Mouse (Mus musculus) heart, postnatal 0 days (tissue): ENCODE results near the gene Eef1akmt2. TPM values are rescaled to one million over a fixed set of nuclear protein-coding genes. Genes with fewer than 3 reads are reported as not detected.

Source experiments
- ATAC-seq: fragments of 200-750 bp; cut with Nextera tagmentation; 2 replicates; pipeline ENCODE4 v1.8.0; 2017; ENCODE audit warnings: low read depth, moderate number of reproducible peaks, moderate library complexity; ENCODE audit not compliant: insufficient read depth
- DNase-seq: peaks from one replicate; pipeline ENCODE4 v3.0.0-alpha.2; 2016; ENCODE audit warnings: low spot score
- H3K27ac ChIP-seq: fragments of 300-500 bp; sonication (generic); 2 replicates; pipeline ENCODE4 v1.5.1; 2014; ENCODE audit warnings: low read depth, mild to moderate bottlenecking
- H3K27me3 ChIP-seq: fragments of 300-500 bp; sonication (generic); 2 replicates; pipeline ENCODE4 v1.6.1; 2014; ENCODE audit warnings: low read length, mixed read lengths; ENCODE audit not compliant: control insufficient read depth, insufficient read depth
- H3K36me3 ChIP-seq: fragments of 300-500 bp; sonication (generic); replicated peaks from 2 replicates; pipeline ENCODE4 v1.6.1; 2014; ENCODE audit warnings: low read length, mixed read lengths; ENCODE audit not compliant: control insufficient read depth, insufficient read depth
- H3K4me1 ChIP-seq: fragments of 300-500 bp; sonication (generic); 2 replicates; pipeline ENCODE4 v1.6.1; 2014; ENCODE audit warnings: antibody characterized with exemption; ENCODE audit not compliant: control insufficient read depth, insufficient read depth
- H3K4me2 ChIP-seq: fragments of 300-500 bp; sonication (generic); 2 replicates; pipeline ENCODE4 v1.6.1; 2014; ENCODE audit warnings: low read depth, mild to moderate bottlenecking, low read length, moderate library complexity
- H3K4me3 ChIP-seq: fragments of 300-500 bp; sonication (generic); 2 replicates; pipeline ENCODE4 v1.5.1; 2014; ENCODE audit warnings: low read depth, low read length
- H3K9ac ChIP-seq: fragments of 300-500 bp; sonication (generic); replicated peaks from 2 replicates; pipeline ENCODE4 v1.6.1; 2014; ENCODE audit warnings: low read depth, low read length, mixed read lengths
- H3K9me3 ChIP-seq: fragments of 300-500 bp; sonication (generic); replicated peaks from 2 replicates; pipeline ENCODE4 v1.6.1; 2016; ENCODE audit warnings: low read length; ENCODE audit not compliant: control insufficient read depth
- CTCF ChIP-seq: IDR thresholded peaks from 2 replicates; pipeline ENCODE4 v1.5.1; 2016; ENCODE audit warnings: antibody characterized with exemption, control low read depth, low read depth
- EP300 ChIP-seq: IDR thresholded peaks from 2 replicates; pipeline ENCODE4 v1.6.1; 2016; ENCODE audit warnings: antibody characterized with exemption, low read depth
- WGBS: fragments of 180-500 bp; shearing (Covaris S2); extraction: QIAGEN DNeasy Blood & Tissue Kit; methylation state at CpG from one replicate; pipeline ENCODE4 v1.1.7; 2014; 5-methylcytosine and 5-hydroxymethylcytosine counted together
- polyA plus RNA-seq: library from polyadenylated mRNA; unstranded; fragments of >200 nt; fragmentation: Nextera tagmentation; extraction: Ambion mirVana; gene quantifications from 2 replicates; pipeline ENCODE4 v1.2.1, GENCODE M21; 2015
- total RNA-seq: library from RNA; depleted of rRNA; stranded (reverse); fragments of >200 nt; gene quantifications from 2 replicates; pipeline ENCODE4 v1.2.3, GENCODE M21; 2014; ENCODE audit warnings: low replicate concordance

Eef1akmt2 gene
- total and polyA plus RNA-seq, 2 experiments from 2014 or later: 21.1 to 29.2 TPM

DNA sequence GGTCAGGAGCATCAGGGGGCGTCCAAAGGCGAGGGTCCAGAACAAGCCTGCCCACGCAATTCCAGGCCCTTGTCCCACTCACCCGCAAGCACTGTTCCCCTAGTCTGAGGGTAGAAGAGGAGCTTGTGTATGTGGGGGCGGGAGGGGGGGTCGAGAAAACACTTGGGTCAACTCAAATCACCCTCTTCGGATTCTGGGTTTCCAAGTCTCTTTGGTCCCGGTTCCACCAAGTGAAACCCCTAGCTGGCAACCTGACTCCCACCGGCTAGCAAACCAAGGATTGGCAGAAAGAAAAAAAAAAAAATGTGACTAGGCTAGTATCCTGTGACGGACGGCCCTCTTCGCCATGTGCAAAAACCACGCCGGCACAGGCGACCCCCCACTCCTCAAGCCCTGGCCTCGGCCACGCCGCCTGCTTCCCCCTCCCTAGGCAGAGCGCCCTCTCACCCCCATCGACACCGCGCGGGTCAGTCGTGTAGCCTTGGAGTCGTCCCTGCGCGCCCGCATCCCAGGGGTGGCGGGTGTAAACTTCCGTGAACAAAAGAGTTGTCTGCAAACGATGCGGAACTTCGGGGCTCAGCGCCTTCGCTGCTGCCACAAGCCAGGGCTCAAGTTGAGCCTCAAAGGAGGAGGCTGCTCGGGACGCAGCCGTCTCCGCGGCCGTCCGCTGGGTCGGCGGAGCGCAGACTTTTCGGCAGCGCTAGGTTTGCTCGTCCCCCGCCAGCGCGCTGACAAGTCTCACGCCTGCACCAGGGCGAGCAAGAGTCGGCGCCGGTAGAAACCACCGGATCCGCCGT lies 39.7 kb downstream of the Eef1akmt2 start:
- peak overlapping the region; percentile 98 for H3K27ac ChIP-seq
- H3K9me3 ChIP-seq: no peaks in the 10 kb centered on the region
- H3K4me2 ChIP-seq: peak overlapping the region; percentile 95
- DNase-seq (peak; percentile 30), ATAC-seq (peak; percentile 40)
- H3K9ac ChIP-seq: peak overlapping the region; percentile 92
- TF ChIP-seq EP300: 0 out of 2 replicates have a peak, but pooled peaks have one; percentile 22
- 0 out of 2 replicates have a peak, but pooled peaks have one; percentile 1 for TF ChIP-seq CTCF
- H3K36me3 ChIP-seq: no peaks in the 10 kb centered on the region
- under 1% methylated on average over 59 of the region's 59 CpGs for WGBS
- H3K4me1 ChIP-seq: peaks cover 34% of the 10 kb centered on the region
- H3K27me3 ChIP-seq: no peaks in the 10 kb centered on the region
- H3K4me3 ChIP-seq: peak overlapping the region; percentile 92

DNA sequence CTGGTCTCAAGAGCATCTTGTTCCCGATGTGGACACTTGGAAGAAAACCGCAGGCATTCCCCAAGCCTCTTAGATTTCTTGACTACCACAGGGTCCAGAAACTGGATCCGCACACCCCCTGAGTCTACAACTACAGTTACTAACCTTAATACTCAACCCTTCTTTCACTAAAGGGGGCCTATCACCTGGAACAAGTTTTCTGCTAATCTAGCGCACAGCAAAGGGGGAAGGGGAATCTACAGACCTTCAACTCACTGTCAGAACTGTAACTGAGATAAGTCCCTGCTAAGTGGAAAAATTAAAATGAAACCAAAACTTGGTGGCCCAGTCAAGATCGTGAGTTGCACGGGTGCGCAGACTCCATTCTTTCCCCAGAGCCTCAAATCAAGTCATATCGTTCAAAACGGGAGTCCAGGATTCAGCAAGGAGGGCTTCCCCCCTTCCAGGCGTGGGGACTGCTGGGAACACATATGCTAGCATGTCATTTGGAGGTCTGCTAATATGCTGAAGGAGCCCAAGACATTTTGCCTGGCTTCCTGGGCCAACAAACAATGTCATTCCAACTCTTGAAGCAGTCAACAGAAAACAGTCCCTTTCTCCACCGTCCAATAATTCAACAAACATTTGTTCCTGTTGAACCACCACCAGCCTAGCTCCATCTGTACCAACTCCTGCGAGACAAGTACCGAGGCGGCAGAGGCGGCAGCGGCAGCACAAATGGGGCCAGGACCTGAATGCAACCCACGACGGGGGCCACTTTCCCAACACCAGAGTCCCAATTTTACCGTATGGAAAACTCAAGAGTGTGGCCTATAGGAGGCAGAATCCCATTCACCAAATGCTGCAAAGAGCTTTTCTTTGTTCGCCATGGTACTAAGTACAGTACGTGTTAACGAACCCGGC lies 40.5 kb downstream of the Eef1akmt2 start:
- peak; percentile 40 for DNase-seq
- Histone ChIP-seq H3K27me3 (no peaks in the 10 kb centered on the region), H3K36me3 (no peaks in the 10 kb centered on the region), H3K9me3 (no peaks in the 10 kb centered on the region), H3K4me1 (peaks cover 42% of the 10 kb centered on the region), H3K4me3 (peak overlapping the region; percentile 92), H3K9ac (peak overlapping the region; percentile 92), H3K27ac (peak overlapping the region; percentile 98), H3K4me2 (peak overlapping the region; percentile 95)
- peak; percentile 21; the same call in 1 of the 2 replicates for TF ChIP-seq CTCF
- no peak for TF ChIP-seq EP300
- ATAC-seq: no peak
- WGBS: 10% methylated on average over 23 of the region's 23 CpGs

DNA sequence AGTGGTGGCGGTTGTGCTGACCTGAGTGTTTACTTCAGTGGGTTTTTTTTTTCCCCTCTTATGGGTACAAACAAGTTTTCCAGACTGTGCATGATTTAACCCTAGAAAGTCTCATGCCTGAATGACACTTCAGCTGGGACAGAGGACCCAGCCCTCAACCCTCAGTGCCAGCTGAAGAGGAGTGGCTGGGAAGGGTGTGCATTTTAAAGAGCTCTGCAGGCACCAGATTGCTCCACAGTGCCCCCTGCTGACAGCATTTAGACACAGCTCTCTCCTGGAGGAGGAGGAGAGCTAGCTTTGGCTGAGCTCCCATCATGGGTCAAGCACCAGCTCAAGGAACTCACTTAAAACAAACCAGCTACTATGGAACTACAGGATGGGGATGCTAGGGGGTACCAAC lies 41.6 kb downstream of the Eef1akmt2 start:
- H3K36me3 ChIP-seq: no peaks in the 10 kb centered on the region
- peaks cover 52% of the 10 kb centered on the region for H3K4me1 ChIP-seq
- H3K27me3 ChIP-seq: no peaks in the 10 kb centered on the region
- no peaks in the 10 kb centered on the region for H3K9me3 ChIP-seq
- H3K9ac ChIP-seq: no peak overlapping the region
- TF ChIP-seq EP300 (no peak), CTCF (peak; percentile 95)
- peak; percentile 43; the same call in 1 of the 2 replicates for ATAC-seq
- WGBS: 91% methylated on average over 1 of the region's 1 CpGs
- peak overlapping the region; percentile 98; the same call in 1 of the 2 replicates for H3K27ac ChIP-seq
- H3K4me2 ChIP-seq: peak overlapping the region; percentile 95; the same call in 1 of the 2 replicates
- peak; percentile 90 for DNase-seq
- H3K4me3 ChIP-seq: 0 out of 2 replicates have a peak overlapping the region, but pooled peaks have one; percentile 92

DNA sequence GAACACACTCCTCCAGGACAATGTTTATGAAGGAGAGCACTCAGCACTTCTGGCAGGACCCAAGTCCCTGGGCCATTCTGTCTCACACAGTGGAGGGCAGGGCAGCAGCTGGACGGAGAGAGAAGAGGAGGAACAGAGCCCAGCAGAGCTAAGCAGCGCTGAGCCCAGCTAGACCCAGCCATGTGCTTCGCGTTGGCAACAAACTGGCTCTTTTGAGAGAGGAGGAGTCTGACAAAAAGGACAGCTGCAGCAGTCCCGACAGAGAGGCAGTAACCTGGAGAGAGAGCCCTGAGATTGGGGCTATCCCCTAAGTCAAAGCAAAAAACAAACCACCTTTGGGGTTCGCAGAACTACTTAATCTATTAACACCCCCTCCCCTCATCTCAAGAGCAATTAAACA lies 42.1 kb downstream of the Eef1akmt2 start:
- TF ChIP-seq EP300: no peak
- no peak for TF ChIP-seq CTCF
- Histone ChIP-seq H3K4me1 (peaks cover 57% of the 10 kb centered on the region), H3K9ac (no peak overlapping the region), H3K9me3 (no peaks in the 10 kb centered on the region), H3K27ac (peak overlapping the region; percentile 5; the same call in 1 of the 2 replicates), H3K4me3 (no peak overlapping the region), H3K36me3 (no peaks in the 10 kb centered on the region), H3K27me3 (no peaks in the 10 kb centered on the region), H3K4me2 (0 out of 2 replicates have a peak overlapping the region, but pooled peaks have one; percentile 95)
- ATAC-seq (no peak), DNase-seq (peak; percentile 29)
- 29% methylated on average over 6 of the region's 6 CpGs for WGBS

DNA sequence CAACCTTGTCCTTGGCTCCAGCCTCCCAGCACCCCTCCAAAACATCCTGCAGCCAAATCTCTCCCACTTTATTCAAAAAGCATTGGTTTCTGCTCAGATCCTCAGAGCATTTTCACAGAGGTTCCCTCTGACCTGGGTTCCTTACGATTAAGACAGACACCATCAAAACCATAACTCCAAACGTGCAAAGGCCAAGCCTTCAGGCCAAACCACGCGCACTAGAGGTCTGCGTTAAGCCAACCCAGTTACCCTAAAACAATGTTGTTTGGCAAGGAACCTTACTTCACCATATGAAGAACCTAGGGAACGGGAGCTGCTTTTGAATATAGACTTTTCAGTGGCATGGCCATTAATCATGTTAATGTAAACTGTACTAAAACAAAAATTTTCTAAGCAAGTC lies 42.8 kb downstream of the Eef1akmt2 start:
- peaks cover 59% of the 10 kb centered on the region for H3K4me1 ChIP-seq
- no peak overlapping the region for H3K4me3 ChIP-seq
- H3K27ac ChIP-seq: 0 out of 2 replicates have a peak overlapping the region, but pooled peaks have one; percentile 74
- no peaks in the 10 kb centered on the region for H3K9me3 ChIP-seq
- no peaks in the 10 kb centered on the region for H3K36me3 ChIP-seq
- peak overlapping the region; percentile 4 for H3K4me2 ChIP-seq
- no peak for DNase-seq
- WGBS: 70% methylated on average over 6 of the region's 6 CpGs
- TF ChIP-seq EP300 (no peak), CTCF (no peak)
- H3K27me3 ChIP-seq: no peaks in the 10 kb centered on the region
- ATAC-seq: no peak
- no peak overlapping the region for H3K9ac ChIP-seq
